Mouse (Mus musculus): ENCODE results near the gene Tmem214. TPM values are rescaled to one million over a fixed set of nuclear protein-coding genes. Genes with fewer than 3 reads are reported as not detected.

The Tmem214 gene
- polyA plus RNA-seq, 1 experiment from 2014 or later = 60.7 TPM

GRCm38 (mm10) chr5:30907413-30908059 is 39.7 kb downstream of the Tmem214 start, which contains the start of gene Ost4:
TSS of gene Ost4 (minus strand) at chr5:30907788.
- under 1% methylated on average over 58 of the region's 58 CpGs for WGBS
- H3K9me3 ChIP-seq (ENCODE audit: control insufficient read depth, low read length) = no peaks in the 10 kb centered on the region
- H3K27me3 ChIP-seq (replicated peaks; ENCODE audit: control insufficient read depth, insufficient read depth, low read length) = no peaks in the 10 kb centered on the region
- H3K4me1 ChIP-seq (replicated peaks; ENCODE audit: control insufficient read depth, insufficient read depth, low read length) = peaks cover 47% of the 10 kb centered on the region
- peak within 1 kb of the TSS; percentile 100 for H3K27ac ChIP-seq (ENCODE audit: low read depth)
- DNase-seq (ENCODE audit: low spot score) (peak; percentile 97), ATAC-seq (replicated peaks; ENCODE audit: low FRiP score, low TSS enrichment, low read depth) (peak; percentile 94)
- H3K36me3 ChIP-seq (ENCODE audit: control insufficient read depth, insufficient read depth, low read length) = peaks cover 37% of the 10 kb centered on the region
- peak within 1 kb of the TSS; percentile 93 for H3K4me3 ChIP-seq (ENCODE audit: low read depth, low read length)
- peak within 1 kb of the TSS; percentile 78 for H3K9ac ChIP-seq (ENCODE audit: low read length)
- peak within 1 kb of the TSS; percentile 94 for H3K4me2 ChIP-seq (ENCODE audit: low read length)

GRCm38 (mm10) chr5:30908426-30909299 is 40.9 kb downstream of the Tmem214 start:
- Histone ChIP-seq H3K9ac (ENCODE audit: low read length) (peak overlapping the region; percentile 78), H3K4me1 (replicated peaks; ENCODE audit: control insufficient read depth, insufficient read depth, low read length) (peaks cover 52% of the 10 kb centered on the region), H3K4me2 (ENCODE audit: low read length) (peak overlapping the region; percentile 94), H3K36me3 (ENCODE audit: control insufficient read depth, insufficient read depth, low read length) (peaks cover 27% of the 10 kb centered on the region), H3K9me3 (ENCODE audit: control insufficient read depth, low read length) (no peaks in the 10 kb centered on the region), H3K27ac (ENCODE audit: low read depth) (peak overlapping the region; percentile 100), H3K4me3 (ENCODE audit: low read depth, low read length) (peak overlapping the region; percentile 93), H3K27me3 (replicated peaks; ENCODE audit: control insufficient read depth, insufficient read depth, low read length) (no peaks in the 10 kb centered on the region)
- ATAC-seq (replicated peaks; ENCODE audit: low FRiP score, low TSS enrichment, low read depth) (peak; percentile 46), DNase-seq (ENCODE audit: low spot score) (peak; percentile 81)
- WGBS = 24% methylated on average over 13 of the region's 13 CpGs

GRCm38 (mm10) chr5:30909300-30909659 is 41.5 kb downstream of the Tmem214 start:
- 13% methylated on average over 7 of the region's 7 CpGs for WGBS
- Histone ChIP-seq H3K27me3 (replicated peaks; ENCODE audit: control insufficient read depth, insufficient read depth, low read length) (no peaks in the 10 kb centered on the region), H3K4me1 (replicated peaks; ENCODE audit: control insufficient read depth, insufficient read depth, low read length) (peaks cover 52% of the 10 kb centered on the region), H3K4me2 (ENCODE audit: low read length) (peak overlapping the region; percentile 94), H3K27ac (ENCODE audit: low read depth) (peak overlapping the region; percentile 100), H3K9ac (ENCODE audit: low read length) (no peak overlapping the region), H3K36me3 (ENCODE audit: control insufficient read depth, insufficient read depth, low read length) (peaks cover 20% of the 10 kb centered on the region), H3K4me3 (ENCODE audit: low read depth, low read length) (no peak overlapping the region), H3K9me3 (ENCODE audit: control insufficient read depth, low read length) (no peaks in the 10 kb centered on the region)
- DNase-seq (ENCODE audit: low spot score) (no peak), ATAC-seq (replicated peaks; ENCODE audit: low FRiP score, low TSS enrichment, low read depth) (no peak)

- H3K9me3 ChIP-seq (ENCODE audit: control insufficient read depth, low read length) = no peaks in the 10 kb centered on the region
- no peak overlapping the region for H3K4me2 ChIP-seq (ENCODE audit: low read length)
- no peaks in the 10 kb centered on the region for H3K27me3 ChIP-seq (replicated peaks; ENCODE audit: control insufficient read depth, insufficient read depth, low read length)
- H3K36me3 ChIP-seq (ENCODE audit: control insufficient read depth, insufficient read depth, low read length) = peaks cover 15% of the 10 kb centered on the region
- H3K27ac ChIP-seq (ENCODE audit: low read depth) = peak overlapping the region; percentile 100
- H3K9ac ChIP-seq (ENCODE audit: low read length) = no peak overlapping the region
- peaks cover 50% of the 10 kb centered on the region for H3K4me1 ChIP-seq (replicated peaks; ENCODE audit: control insufficient read depth, insufficient read depth, low read length)
- 74% methylated on average over 7 of the region's 7 CpGs for WGBS
- DNase-seq (ENCODE audit: low spot score) (no peak), ATAC-seq (replicated peaks; ENCODE audit: low FRiP score, low TSS enrichment, low read depth) (no peak)
- no peak overlapping the region for H3K4me3 ChIP-seq (ENCODE audit: low read depth, low read length)
Observed at GRCm38 (mm10) chr5:30909863-30910262, 42.1 kb downstream of the Tmem214 start.

GRCm38 (mm10) chr5:30910481-30910880 is 42.7 kb downstream of the Tmem214 start:
- Histone ChIP-seq H3K9me3 (ENCODE audit: control insufficient read depth, low read length) (no peaks in the 10 kb centered on the region), H3K4me1 (replicated peaks; ENCODE audit: control insufficient read depth, insufficient read depth, low read length) (peaks cover 45% of the 10 kb centered on the region), H3K9ac (ENCODE audit: low read length) (no peak overlapping the region), H3K36me3 (ENCODE audit: control insufficient read depth, insufficient read depth, low read length) (peaks cover 8% of the 10 kb centered on the region), H3K4me3 (ENCODE audit: low read depth, low read length) (no peak overlapping the region), H3K4me2 (ENCODE audit: low read length) (no peak overlapping the region), H3K27ac (ENCODE audit: low read depth) (0 out of 2 replicates have a peak overlapping the region, but pooled peaks have one; percentile 100), H3K27me3 (replicated peaks; ENCODE audit: control insufficient read depth, insufficient read depth, low read length) (no peaks in the 10 kb centered on the region)
- no peak for DNase-seq (ENCODE audit: low spot score)
- ATAC-seq (replicated peaks; ENCODE audit: low FRiP score, low TSS enrichment, low read depth) = no peak

- Histone ChIP-seq H3K9me3 (ENCODE audit: control insufficient read depth, low read length) (no peaks in the 10 kb centered on the region), H3K4me1 (replicated peaks; ENCODE audit: control insufficient read depth, insufficient read depth, low read length) (peaks cover 43% of the 10 kb centered on the region), H3K27ac (ENCODE audit: low read depth) (peak overlapping the region; percentile 96), H3K4me3 (ENCODE audit: low read depth, low read length) (no peak overlapping the region), H3K4me2 (ENCODE audit: low read length) (peak overlapping the region; percentile 89), H3K27me3 (replicated peaks; ENCODE audit: control insufficient read depth, insufficient read depth, low read length) (no peaks in the 10 kb centered on the region), H3K36me3 (ENCODE audit: control insufficient read depth, insufficient read depth, low read length) (peaks cover 5% of the 10 kb centered on the region), H3K9ac (ENCODE audit: low read length) (no peak overlapping the region; the same call in 1 of the 2 replicates)
- ATAC-seq (replicated peaks; ENCODE audit: low FRiP score, low TSS enrichment, low read depth) (no peak), DNase-seq (ENCODE audit: low spot score) (no peak)
- 43% methylated on average over 5 of the region's 5 CpGs for WGBS
Observed at GRCm38 (mm10) chr5:30912156-30912555, 44.3 kb downstream of the Tmem214 start.

GRCm38 (mm10) chr5:30913060-30913841 is 45.4 kb downstream of the Tmem214 start, which contains the start of gene Emilin1:
TSS of gene Emilin1 (plus strand) at chr5:30913402.
- H3K27ac ChIP-seq (ENCODE audit: low read depth) = peak within 1 kb of the TSS; percentile 96
- H3K27me3 ChIP-seq (replicated peaks; ENCODE audit: control insufficient read depth, insufficient read depth, low read length) = no peaks in the 10 kb centered on the region
- peak within 1 kb of the TSS; percentile 84 for H3K9ac ChIP-seq (ENCODE audit: low read length)
- DNase-seq (ENCODE audit: low spot score) (peak; percentile 85), ATAC-seq (replicated peaks; ENCODE audit: low FRiP score, low TSS enrichment, low read depth) (peak; percentile 68)
- H3K4me2 ChIP-seq (ENCODE audit: low read length) = peak within 1 kb of the TSS; percentile 89
- no peaks in the 10 kb centered on the region for H3K9me3 ChIP-seq (ENCODE audit: control insufficient read depth, low read length)
- 19% methylated on average over 13 of the region's 13 CpGs for WGBS
- H3K36me3 ChIP-seq (ENCODE audit: control insufficient read depth, insufficient read depth, low read length) = peaks cover 15% of the 10 kb centered on the region
- H3K4me1 ChIP-seq (replicated peaks; ENCODE audit: control insufficient read depth, insufficient read depth, low read length) = peaks cover 42% of the 10 kb centered on the region
- H3K4me3 ChIP-seq (ENCODE audit: low read depth, low read length) = peak within 1 kb of the TSS; percentile 75

- 51% methylated on average over 7 of the region's 7 CpGs for WGBS
- H3K36me3 ChIP-seq (ENCODE audit: control insufficient read depth, insufficient read depth, low read length) = peaks cover 25% of the 10 kb centered on the region
- DNase-seq (ENCODE audit: low spot score) (no peak), ATAC-seq (replicated peaks; ENCODE audit: low FRiP score, low TSS enrichment, low read depth) (no peak)
- peak overlapping the region; percentile 96 for H3K27ac ChIP-seq (ENCODE audit: low read depth)
- H3K9me3 ChIP-seq (ENCODE audit: control insufficient read depth, low read length) = no peaks in the 10 kb centered on the region
- no peaks in the 10 kb centered on the region for H3K27me3 ChIP-seq (replicated peaks; ENCODE audit: control insufficient read depth, insufficient read depth, low read length)
- H3K4me3 ChIP-seq (ENCODE audit: low read depth, low read length) = peak overlapping the region; percentile 75
- peak overlapping the region; percentile 89 for H3K4me2 ChIP-seq (ENCODE audit: low read length)
- H3K4me1 ChIP-seq (replicated peaks; ENCODE audit: control insufficient read depth, insufficient read depth, low read length) = peaks cover 34% of the 10 kb centered on the region
- peak overlapping the region; percentile 84 for H3K9ac ChIP-seq (ENCODE audit: low read length)
Observed at GRCm38 (mm10) chr5:30914101-30914635, 46.4 kb downstream of the Tmem214 start.

Data from intestine, embryonic 14.5 days (tissue).